Mouse (Mus musculus): ENCODE data around the gene Bik. TPM values are rescaled to one million over a fixed set of nuclear protein-coding genes. Genes with fewer than 3 reads are reported as not detected.

Gene Bik
- total and polyA plus RNA-seq, 3 experiments = 3.2 to 9.1 (median 7.3) TPM

DNA sequence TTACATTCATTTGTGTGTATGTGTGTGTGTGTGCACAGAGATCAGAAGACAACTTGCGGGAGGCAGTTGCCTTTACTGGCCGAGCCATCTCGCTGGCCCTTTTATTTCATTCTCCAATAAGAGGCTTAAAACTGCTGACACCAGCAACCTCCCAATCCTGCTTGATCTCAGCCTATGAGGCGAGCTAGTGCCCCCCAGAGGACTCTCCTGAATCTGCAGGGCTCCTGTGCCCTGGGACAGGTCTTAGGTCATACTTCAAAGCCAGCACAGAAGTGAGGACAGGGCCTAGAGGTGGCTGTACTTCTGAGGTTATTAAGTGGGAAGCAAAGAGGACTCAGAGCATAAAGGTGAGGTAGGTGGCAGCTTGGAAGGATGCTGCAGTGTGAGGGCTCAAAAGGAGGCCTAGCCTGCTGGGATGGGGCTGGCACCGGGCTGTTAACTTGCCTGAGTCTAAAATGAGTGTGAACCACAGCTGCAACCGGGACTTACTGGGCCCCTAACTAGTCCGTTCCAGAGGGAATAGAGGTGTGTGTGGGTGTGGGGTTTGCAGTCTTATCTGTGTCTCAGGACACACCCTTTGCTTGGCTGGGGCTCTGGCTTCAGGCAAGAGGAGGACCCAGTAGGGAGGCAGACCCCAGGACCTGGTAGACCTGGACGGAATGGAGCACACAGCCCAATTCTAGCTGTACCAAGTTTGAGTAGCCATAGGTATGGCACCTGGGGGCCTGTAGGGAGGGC, 56.9 kb downstream of the Bik start:
- DNase-seq = peak; percentile 78

DNA sequence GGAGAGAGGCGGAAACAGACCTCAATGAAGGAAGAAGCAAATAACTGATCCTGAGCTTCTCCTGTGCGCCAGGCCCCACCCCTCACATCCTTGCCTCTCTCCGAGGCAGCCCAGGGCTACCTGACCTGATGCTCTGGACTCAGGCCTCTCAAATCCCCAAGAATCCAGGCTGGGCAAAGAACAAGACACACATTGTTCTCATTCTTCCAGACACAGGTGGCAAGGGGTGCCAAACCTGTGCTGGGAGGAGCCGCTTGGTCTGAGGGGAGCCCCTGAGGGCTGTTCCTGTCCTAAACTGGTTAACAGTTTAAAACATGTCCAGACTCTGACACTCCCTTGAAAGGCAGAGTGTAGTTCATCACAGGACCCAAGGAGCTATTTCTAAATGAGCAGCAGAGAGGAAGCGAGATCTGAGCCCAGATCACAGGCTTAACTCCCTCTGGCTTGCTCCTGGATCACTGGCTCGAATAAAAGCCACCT, 58.1 kb downstream of the Bik start:
- no peak for DNase-seq

DNA sequence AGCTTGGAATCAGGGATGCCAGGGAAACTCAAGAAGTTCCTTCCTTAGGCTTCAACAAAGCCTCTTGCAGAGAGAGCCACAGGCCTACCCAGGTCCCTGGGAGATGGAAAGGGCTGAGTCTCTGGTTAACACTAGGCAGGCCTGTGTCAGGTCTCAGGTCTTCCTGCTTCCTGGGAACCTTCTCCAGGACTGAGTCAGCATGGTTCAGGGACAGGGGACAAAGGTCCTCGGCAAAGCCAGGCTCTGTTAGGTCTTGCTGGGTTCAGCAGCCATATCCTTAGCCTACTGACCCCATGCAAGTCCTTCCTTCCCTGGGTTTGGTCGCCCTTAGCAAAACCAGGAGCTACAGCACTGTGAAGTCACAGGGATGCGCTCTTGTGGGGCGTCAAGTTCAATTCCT, 64.2 kb downstream of the Bik start:
- no peak for DNase-seq

DNA sequence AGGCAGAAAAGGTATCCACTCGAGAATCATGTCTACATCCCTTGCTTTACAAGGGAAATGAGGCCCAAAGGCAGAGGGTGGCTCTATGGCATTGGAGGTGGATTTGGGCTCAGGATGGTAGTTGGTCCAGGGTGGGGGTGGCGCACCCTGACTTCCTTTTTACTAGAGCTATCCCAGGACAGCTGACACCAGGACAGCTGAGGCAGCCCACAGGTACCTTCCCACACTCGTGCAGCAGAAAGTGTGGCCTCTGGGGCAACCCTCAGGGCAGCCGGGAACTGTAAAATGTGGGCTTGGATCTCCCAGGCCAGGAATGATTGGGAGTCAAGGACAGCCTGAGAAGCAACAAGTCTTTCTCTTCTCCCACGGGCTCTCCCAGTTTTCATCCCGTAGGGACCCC, 65.1 kb downstream of the Bik start:
- no peak for DNase-seq

DNA sequence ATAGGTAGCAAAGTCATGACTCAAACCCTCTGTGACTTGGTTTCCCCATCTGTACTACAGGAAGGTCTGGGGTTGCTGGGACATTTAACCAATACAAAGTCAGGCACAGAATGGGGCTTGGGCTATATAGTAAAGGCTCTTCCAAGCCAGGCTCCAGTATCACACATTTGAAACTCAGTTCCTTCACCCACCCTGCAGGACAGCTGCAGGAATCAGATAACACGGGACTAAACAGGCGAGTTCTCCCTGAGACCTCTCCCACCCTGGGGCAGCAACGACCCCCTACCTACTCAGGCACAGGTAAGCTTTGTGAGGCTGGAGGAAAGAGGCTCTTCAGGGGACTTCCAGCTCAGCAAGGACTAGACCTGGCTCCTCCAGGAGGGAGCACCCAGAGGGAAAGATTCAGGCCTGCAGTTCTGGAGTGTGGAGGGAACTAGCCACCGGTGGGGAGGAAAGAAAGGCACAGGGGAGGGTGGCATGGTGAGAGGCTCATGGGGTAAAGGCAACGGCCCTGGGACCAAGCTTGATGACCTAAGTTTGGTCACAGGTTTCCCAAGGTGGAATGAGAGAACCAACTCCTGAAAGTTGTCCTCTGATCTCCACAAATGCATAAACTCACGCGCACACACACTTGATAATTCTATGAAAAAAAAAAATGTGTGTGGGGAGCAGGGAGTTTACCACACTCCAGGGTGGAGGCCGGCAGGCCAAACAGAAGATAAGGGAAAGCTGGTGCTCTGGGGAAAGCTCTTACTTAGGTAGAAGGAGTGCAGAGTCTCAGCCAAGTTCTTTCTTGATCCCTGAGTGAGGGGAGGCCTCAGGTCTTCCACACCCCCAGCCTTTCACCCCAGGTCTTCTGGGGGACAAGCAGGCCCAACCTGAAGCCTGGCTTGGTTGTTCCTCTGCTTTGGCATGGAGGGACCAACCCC, 65.9 kb downstream of the Bik start:
- no peak for DNase-seq

DNA sequence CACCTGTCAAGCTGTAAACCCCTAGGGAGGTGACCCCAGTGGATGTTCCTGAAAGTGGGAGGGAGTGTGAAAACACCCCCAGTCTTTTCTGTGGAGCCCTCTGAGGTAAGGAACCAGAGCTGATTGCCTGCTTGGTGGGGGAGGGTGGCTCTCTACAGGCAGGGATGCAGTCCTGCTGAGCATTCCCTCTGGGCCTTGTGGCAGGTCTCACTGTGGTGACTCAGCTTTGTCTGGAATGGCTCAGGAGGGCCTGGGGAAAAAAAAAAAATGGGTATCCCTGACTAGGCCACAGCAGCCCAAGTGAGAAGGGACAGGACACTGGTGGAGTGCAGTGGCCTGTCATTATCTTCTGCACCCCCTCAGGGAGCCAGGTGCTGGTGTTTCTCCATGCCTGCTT, 66.5 kb downstream of the Bik start:
- peak; percentile 68 for DNase-seq

DNA sequence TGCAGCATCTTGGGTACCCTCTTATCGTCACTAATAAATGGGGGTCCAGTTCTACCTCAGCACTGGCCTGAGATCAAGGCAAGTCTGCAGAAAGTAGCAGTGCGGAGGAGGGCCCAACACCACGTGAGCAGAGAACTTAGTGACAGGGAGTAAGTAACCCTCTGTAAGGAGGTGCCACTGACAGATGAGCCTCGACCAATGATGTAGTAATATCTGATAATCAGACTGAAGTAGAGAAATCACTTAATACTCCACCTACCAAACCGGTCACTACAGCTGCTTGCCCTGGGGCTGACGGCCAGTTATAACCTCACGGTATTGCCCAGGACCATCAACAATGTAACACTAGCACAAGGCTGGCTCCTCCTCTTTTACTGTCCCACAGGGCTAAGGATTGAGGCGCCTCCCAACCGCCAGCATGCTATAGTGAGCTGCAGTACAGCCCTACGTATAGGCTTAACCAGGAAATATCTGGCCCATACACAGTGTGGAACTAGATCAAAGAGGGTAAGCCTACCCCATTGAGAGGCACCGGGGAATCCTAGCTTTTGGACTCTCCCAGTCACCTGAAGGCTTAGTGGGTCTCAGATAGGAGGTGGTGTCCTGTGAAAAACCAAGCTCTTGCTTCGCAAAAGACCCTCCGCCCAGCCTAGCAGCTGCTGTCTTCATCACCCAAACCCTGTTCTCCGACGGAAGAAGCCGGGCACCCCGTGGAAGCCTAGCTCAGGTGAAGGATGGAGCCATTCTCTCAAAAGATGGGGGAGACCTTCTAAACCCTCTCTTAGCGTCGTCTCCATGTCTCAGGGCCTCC, 67.2 kb downstream of the Bik start:
- no peak for DNase-seq

Small RNAs within 50 kb of the gene (microRNA-seq; reads per million reads assigned to microRNA genes)
- gene Gm24575 = 0 reads per million in 2 experiments

Other genes starting within 250 kb of the Bik start
- gene Arfgap3, start 176.6 kb upstream of the Bik start, total RNA-seq (2021) = 10 to 100 TPM; 23.6 to 32.4 TPM
- gene Arfgap3, start 176.6 kb upstream of the Bik start, polyA plus RNA-seq (2012; rRNA removed) = 13.0 and 14.7 TPM in 2 replicates
- gene Pacsin2, start 62.3 kb upstream of the Bik start, total RNA-seq (2021) = 100 to 1,000 TPM in 1 of 2 experiments, 10 to 100 TPM in 1; 76.7 to 111 TPM
- gene Pacsin2, start 62.3 kb upstream of the Bik start, polyA plus RNA-seq (2012; rRNA removed) = 25.3 and 28.9 TPM in 2 replicates
- 10 to 100 TPM in 1 of 2 experiments, 1 to 10 TPM in 1; 7.4 to 13.6 TPM for gene Ttll1, start 16.0 kb upstream of the Bik start, total RNA-seq (2021)
- 4.5 and 4.7 TPM in 2 replicates for gene Ttll1, start 16.0 kb upstream of the Bik start, polyA plus RNA-seq (2012; rRNA removed)
- 100 to 1,000 TPM; 298 to 606 TPM for gene Tspo, start 36.7 kb downstream of the Bik start, total RNA-seq (2021)
- gene Tspo, start 36.7 kb downstream of the Bik start, polyA plus RNA-seq (2012; rRNA removed) = 1,564 and 1,830 TPM in 2 replicates
- gene Mcat, start 36.9 kb downstream of the Bik start, total RNA-seq (2021) = 10 to 100 TPM; 26.2 to 45.8 TPM
- gene Mcat, start 36.9 kb downstream of the Bik start, polyA plus RNA-seq (2012; rRNA removed) = 86.0 and 113 TPM in 2 replicates
- gene Ttll12, start 68.3 kb downstream of the Bik start, total RNA-seq (2021) = 10 to 100 TPM; 31.7 to 46.2 TPM
- 47.4 and 48.0 TPM in 2 replicates for gene Ttll12, start 68.3 kb downstream of the Bik start, polyA plus RNA-seq (2012; rRNA removed)
- gene Scube1, start 198.2 kb downstream of the Bik start, total RNA-seq (2021) = 1 to 10 TPM; 3.2 to 9.1 TPM
- 10.5 and 15.1 TPM in 2 replicates for gene Scube1, start 198.2 kb downstream of the Bik start, polyA plus RNA-seq (2012; rRNA removed)